Mouse (Mus musculus) adrenal gland, adult 18-20 months (tissue): ENCODE results near the gene Egfl7. TPM values are rescaled to one million over a fixed set of nuclear protein-coding genes. Genes with fewer than 3 reads are reported as not detected.

Experiments
- DNase-seq, 2 experiments: peaks; one replicate each; pipeline ENCODE4 v3.0.0; 2021 to 2022; ENCODE audit warnings: low spot score in 2 of 2
- total RNA-seq, 2 experiments: library from RNA; stranded (reverse); gene quantifications; 1 replicate in 1 of 2; 2 replicates in 1 of 2; pipeline ENCODE4 v1.2.3; 2021

Egfl7 gene
- total RNA-seq, 2 experiments from 2014 or later, result 97.9 to 102 TPM

- peak in 1 of 2 experiments; percentile 33 for DNase-seq
These were observed 18.3 kb upstream of the Egfl7 start for GRCm38 (mm10) chr2:26561351-26562016.

- DNase-seq, result no peak
These were observed 13.6 kb upstream of the Egfl7 start for GRCm38 (mm10) chr2:26566221-26566620.

- peak in 1 of 2 experiments; percentile 61 for DNase-seq
These were observed 9.8 kb upstream of the Egfl7 start for GRCm38 (mm10) chr2:26570034-26570433.

- DNase-seq, result no peak
These were observed 8.4 kb upstream of the Egfl7 start for GRCm38 (mm10) chr2:26571400-26571799.

GRCm38 (mm10) chr2:26571826-26572225, 8.0 kb upstream of the Egfl7 start:
- DNase-seq, result no peak

- no peak for DNase-seq
These were observed 6.4 kb upstream of the Egfl7 start for GRCm38 (mm10) chr2:26573396-26573795.

- no peak for DNase-seq
These were observed 6.0 kb upstream of the Egfl7 start for GRCm38 (mm10) chr2:26573807-26574206.

- DNase-seq, result no peak
These were observed 5.0 kb upstream of the Egfl7 start for GRCm38 (mm10) chr2:26574862-26575261.

- no peak for DNase-seq
These were observed 4.4 kb upstream of the Egfl7 start for GRCm38 (mm10) chr2:26575378-26575777.

GRCm38 (mm10) chr2:26575865-26576264, 3.9 kb upstream of the Egfl7 start:
- no peak for DNase-seq

- DNase-seq, result no peak
These were observed 3.4 kb upstream of the Egfl7 start for GRCm38 (mm10) chr2:26576462-26576861.

GRCm38 (mm10) chr2:26578369-26578768, 1.4 kb upstream of the Egfl7 start:
- DNase-seq, result no peak

- DNase-seq, result peak in 1 of 2 experiments; percentile 29
These were observed 937 bp downstream of the Egfl7 start for GRCm38 (mm10) chr2:26580751-26581150.

- DNase-seq, result peak in 1 of 2 experiments; percentile 24
These were observed 2.4 kb downstream of the Egfl7 start for GRCm38 (mm10) chr2:26582203-26582602.

- DNase-seq, result peak in 1 of 2 experiments; percentile 22
These were observed 2.9 kb downstream of the Egfl7 start for GRCm38 (mm10) chr2:26582741-26583140.

- DNase-seq, result peak; percentile 51 to 69
These were observed 3.8 kb downstream of the Egfl7 start for GRCm38 (mm10) chr2:26583640-26584039.

GRCm38 (mm10) chr2:26585713-26586112, 5.9 kb downstream of the Egfl7 start:
- no peak for DNase-seq

GRCm38 (mm10) chr2:26586294-26587043, 6.7 kb downstream of the Egfl7 start, which contains the start of gene Gm20532:
Gm20532 (plus strand) TSS chr2:26586639.
- DNase-seq, result peak; percentile 67 to 72

- DNase-seq, result no peak
These were observed 7.2 kb downstream of the Egfl7 start for GRCm38 (mm10) chr2:26587044-26587405.

GRCm38 (mm10) chr2:26588573-26588972, 8.8 kb downstream of the Egfl7 start:
- DNase-seq, result no peak

- no peak for DNase-seq
These were observed 9.5 kb downstream of the Egfl7 start for GRCm38 (mm10) chr2:26589284-26589683.

GRCm38 (mm10) chr2:26590282-26590681, 10.5 kb downstream of the Egfl7 start:
- no peak for DNase-seq
